Mouse (Mus musculus) heart, postnatal 0 days (tissue): ENCODE measurements around the gene Ube2l3. TPM values are rescaled to one million over a fixed set of nuclear protein-coding genes. Genes with fewer than 3 reads are reported as not detected.
A peak's percentile ranks its signal among the peaks of the same experiment; 100 is the strongest.

Experiments
- ATAC-seq: fragments of 200-750 bp; cut with Nextera tagmentation; 2 replicates; pipeline ENCODE4 v1.8.0; 2017; ENCODE audit warnings: low read depth, moderate number of reproducible peaks, moderate library complexity; ENCODE audit not compliant: insufficient read depth
- DNase-seq: peaks from one replicate; pipeline ENCODE4 v3.0.0-alpha.2; 2016; ENCODE audit warnings: low spot score
- H3K27ac ChIP-seq: fragments of 300-500 bp; sonication (generic); 2 replicates; pipeline ENCODE4 v1.5.1; 2014; ENCODE audit warnings: low read depth, mild to moderate bottlenecking
- H3K27me3 ChIP-seq: fragments of 300-500 bp; sonication (generic); 2 replicates; pipeline ENCODE4 v1.6.1; 2014; ENCODE audit warnings: low read length, mixed read lengths; ENCODE audit not compliant: control insufficient read depth, insufficient read depth
- H3K36me3 ChIP-seq: fragments of 300-500 bp; sonication (generic); replicated peaks from 2 replicates; pipeline ENCODE4 v1.6.1; 2014; ENCODE audit warnings: low read length, mixed read lengths; ENCODE audit not compliant: control insufficient read depth, insufficient read depth
- H3K4me1 ChIP-seq: fragments of 300-500 bp; sonication (generic); 2 replicates; pipeline ENCODE4 v1.6.1; 2014; ENCODE audit warnings: antibody characterized with exemption; ENCODE audit not compliant: control insufficient read depth, insufficient read depth
- H3K4me2 ChIP-seq: fragments of 300-500 bp; sonication (generic); 2 replicates; pipeline ENCODE4 v1.6.1; 2014; ENCODE audit warnings: low read depth, mild to moderate bottlenecking, low read length, moderate library complexity
- H3K4me3 ChIP-seq: fragments of 300-500 bp; sonication (generic); 2 replicates; pipeline ENCODE4 v1.5.1; 2014; ENCODE audit warnings: low read depth, low read length
- H3K9ac ChIP-seq: fragments of 300-500 bp; sonication (generic); replicated peaks from 2 replicates; pipeline ENCODE4 v1.6.1; 2014; ENCODE audit warnings: low read depth, low read length, mixed read lengths
- H3K9me3 ChIP-seq: fragments of 300-500 bp; sonication (generic); replicated peaks from 2 replicates; pipeline ENCODE4 v1.6.1; 2016; ENCODE audit warnings: low read length; ENCODE audit not compliant: control insufficient read depth
- CTCF ChIP-seq: IDR thresholded peaks from 2 replicates; pipeline ENCODE4 v1.5.1; 2016; ENCODE audit warnings: antibody characterized with exemption, control low read depth, low read depth
- EP300 ChIP-seq: IDR thresholded peaks from 2 replicates; pipeline ENCODE4 v1.6.1; 2016; ENCODE audit warnings: antibody characterized with exemption, low read depth
- whole genome bisulfite sequencing: fragments of 180-500 bp; shearing (Covaris S2); extraction: QIAGEN DNeasy Blood & Tissue Kit; methylation state at CpG from one replicate; pipeline ENCODE4 v1.1.7; 2014; 5-methylcytosine and 5-hydroxymethylcytosine counted together
- microRNA counts: library from miRNA; unstranded; fragments of <30 nt; microRNA quantifications from one replicate; lab custom pipeline; 2015
- microRNA-seq: library from miRNA; unstranded; fragments of <30 nt; microRNA quantifications from one replicate; pipeline ENCODE4, GENCODE M21; 2016
- polyA plus RNA-seq: library from polyadenylated mRNA; unstranded; fragments of >200 nt; fragmentation: Nextera tagmentation; extraction: Ambion mirVana; gene quantifications from 2 replicates; pipeline ENCODE4 v1.2.1, GENCODE M21; 2015
- total RNA-seq: library from RNA; depleted of rRNA; stranded (reverse); fragments of >200 nt; gene quantifications from 2 replicates; pipeline ENCODE4 v1.2.3, GENCODE M21; 2014; ENCODE audit warnings: low replicate concordance; rRNA removed

Gene Ube2l3
- total and polyA plus RNA-seq, 2 experiments from 2014 or later, result 62.5 to 254 TPM

DNA sequence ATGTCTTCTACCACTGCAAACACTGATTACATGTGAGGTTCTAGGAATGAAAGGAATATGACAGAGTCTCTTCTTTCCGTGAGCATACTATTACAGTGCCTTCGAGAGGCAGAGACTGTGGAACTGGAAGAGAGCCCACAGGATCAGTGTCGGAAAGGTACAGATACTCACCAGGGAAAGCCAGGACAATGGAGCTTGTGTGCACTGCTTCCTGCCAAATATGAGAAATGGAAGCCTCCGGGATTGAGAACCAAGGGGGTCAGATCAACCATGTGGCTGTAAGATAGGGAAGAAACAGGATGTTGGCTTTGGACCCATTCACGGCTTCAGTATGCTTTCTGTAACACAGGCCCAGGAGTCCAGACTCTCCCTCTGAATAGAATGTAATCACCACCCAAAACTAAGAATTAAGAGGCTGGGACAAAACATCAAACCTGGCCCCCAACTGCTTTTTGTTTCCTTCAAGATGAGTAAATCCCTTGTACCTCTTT, 85.1 kb downstream of the Ube2l3 start:
- 67% methylated on average over 5 of the region's 5 CpGs for WGBS
- TF ChIP-seq EP300, result no peak
- no peak for TF ChIP-seq CTCF
- Histone ChIP-seq H3K4me2 (no peak overlapping the region), H3K27me3 (no peaks in the 10 kb centered on the region), H3K27ac (peak overlapping the region; percentile 56), H3K4me1 (no peaks in the 10 kb centered on the region), H3K9me3 (no peaks in the 10 kb centered on the region), H3K4me3 (no peak overlapping the region), H3K9ac (no peak overlapping the region), H3K36me3 (no peaks in the 10 kb centered on the region; the same call in 1 of the 2 replicates)
- DNase-seq (peak; percentile 41), ATAC-seq (peak; percentile 70; the same call in 1 of the 2 replicates)

- Histone ChIP-seq H3K36me3 (peaks cover 11% of the 10 kb centered on the region), H3K4me2 (peak within 1 kb of the TSS; percentile 69), H3K4me1 (peaks cover 9% of the 10 kb centered on the region), H3K4me3 (peak within 1 kb of the TSS; percentile 89), H3K9me3 (no peaks in the 10 kb centered on the region), H3K9ac (peak within 1 kb of the TSS; percentile 80), H3K27me3 (no peaks in the 10 kb centered on the region), H3K27ac (peak within 1 kb of the TSS; percentile 73)
- DNase-seq (peak; percentile 86), ATAC-seq (peak; percentile 71)
- TF ChIP-seq EP300, result no peak
- TF ChIP-seq CTCF, result no peak
- WGBS, result 8% methylated on average over 38 of the region's 38 CpGs
These were observed 91.4 kb downstream of the Ube2l3 start, which contains the start of gene Ppil2 for GRCm38 (mm10) chr16:17110771-17111743. Gene Ppil2, minus strand, starts transcription at chr16:17111257.

- Histone ChIP-seq H3K4me3 (no peak overlapping the region), H3K27me3 (no peaks in the 10 kb centered on the region), H3K4me2 (no peak overlapping the region), H3K27ac (no peak overlapping the region), H3K36me3 (peaks cover 63% of the 10 kb centered on the region), H3K9me3 (no peaks in the 10 kb centered on the region), H3K9ac (no peak overlapping the region), H3K4me1 (0 out of 2 replicates have a peak, but pooled peaks cover under 1% of the 10 kb centered on the region)
- ATAC-seq, result no peak
- DNase-seq, result no peak
- TF ChIP-seq EP300 (no peak), CTCF (no peak)
- WGBS, result 63% methylated on average over 4 of the region's 4 CpGs
These were observed 97.8 kb downstream of the Ube2l3 start for GRCm38 (mm10) chr16:17104600-17104999.

GRCm38 (mm10) chr16:17102630-17103220, 99.7 kb downstream of the Ube2l3 start:
- no peak overlapping the region for H3K27ac ChIP-seq
- H3K36me3 ChIP-seq, result peaks cover 78% of the 10 kb centered on the region
- DNase-seq, result no peak
- no peaks in the 10 kb centered on the region for H3K9me3 ChIP-seq
- WGBS, result 74% methylated on average over 7 of the region's 7 CpGs
- no peaks in the 10 kb centered on the region for H3K27me3 ChIP-seq
- no peak overlapping the region for H3K4me3 ChIP-seq
- no peaks in the 10 kb centered on the region for H3K4me1 ChIP-seq
- ATAC-seq, result no peak
- no peak overlapping the region for H3K4me2 ChIP-seq
- H3K9ac ChIP-seq, result no peak overlapping the region
- TF ChIP-seq EP300 (no peak), CTCF (no peak)

MicroRNA genes within 50 kb of the gene (microRNA counts, 519-probe panel; counts per million panel counts)
- microRNA mmu-miR-130b (lab: Ali Mortazavi, UCI) (5,683 counts per million, percentile 74 among the panel's probes with 10 or more counts), microRNA mmu-miR-301b (lab: Ali Mortazavi, UCI) (not detected)

Small RNAs within 50 kb of the gene (microRNA-seq; reads per million reads assigned to microRNA genes)
- gene Mir130b, result 2,672 reads per million, percentile 88 among the genes with 10 or more reads in this experiment
- gene Mir301b, result 78.0 reads per million, percentile 51 among the genes with 10 or more reads in this experiment

Other genes with a start within 250 kb of the Ube2l3 start
- 146 and 184 TPM in 2 replicates for gene Mapk1, start 219.3 kb downstream of the Ube2l3 start, total RNA-seq
- 96.0 and 97.0 TPM in 2 replicates for gene Mapk1, start 219.3 kb downstream of the Ube2l3 start, polyA plus RNA-seq
- gene Ypel1, start 133.0 kb downstream of the Ube2l3 start, total RNA-seq, result 2.5 and 3.5 TPM in 2 replicates
- 7.5 and 8.5 TPM in 2 replicates for gene Ypel1, start 133.0 kb downstream of the Ube2l3 start, polyA plus RNA-seq
- gene Ppil2, start 91.4 kb downstream of the Ube2l3 start, total RNA-seq, result 59.9 and 69.0 TPM in 2 replicates
- 63.8 and 65.0 TPM in 2 replicates for gene Ppil2, start 91.4 kb downstream of the Ube2l3 start, polyA plus RNA-seq
- gene 2610318N02Rik, start 77.5 kb downstream of the Ube2l3 start, total RNA-seq, result 2.7 and 6.0 TPM in 2 replicates
- gene 2610318N02Rik, start 77.5 kb downstream of the Ube2l3 start, polyA plus RNA-seq, result 3.8 and 5.1 TPM in 2 replicates
- gene Sdf2l1, start 70.3 kb downstream of the Ube2l3 start, total RNA-seq, result 18.4 and 22.9 TPM in 2 replicates
- gene Sdf2l1, start 70.3 kb downstream of the Ube2l3 start, polyA plus RNA-seq, result 12.4 and 20.5 TPM in 2 replicates
- gene Ydjc, start 58.0 kb downstream of the Ube2l3 start, total RNA-seq, result 1.1 and 7.8 TPM in 2 replicates
- gene Ydjc, start 58.0 kb downstream of the Ube2l3 start, polyA plus RNA-seq, result 2.4 and 2.5 TPM in 2 replicates
- gene Ccdc116, start 55.4 kb downstream of the Ube2l3 start, total RNA-seq, result 0.62 TPM in 1 of 2 replicates, not detected in the other
- 0.05 and 0.08 TPM in 2 replicates for gene Ccdc116, start 55.4 kb downstream of the Ube2l3 start, polyA plus RNA-seq
- 0.15 and 0.61 TPM in 2 replicates for gene Rimbp3, start 6.0 kb upstream of the Ube2l3 start, total RNA-seq
- gene Rimbp3, start 6.0 kb upstream of the Ube2l3 start, polyA plus RNA-seq, result 0.11 and 0.14 TPM in 2 replicates
- gene Hic2, start 30.9 kb upstream of the Ube2l3 start, total RNA-seq, result 8.0 and 14.7 TPM in 2 replicates
- gene Hic2, start 30.9 kb upstream of the Ube2l3 start, polyA plus RNA-seq, result 2.9 and 3.0 TPM in 2 replicates
- 10.8 and 12.7 TPM in 2 replicates for gene Tmem191c, start 73.4 kb upstream of the Ube2l3 start, total RNA-seq
- gene Tmem191c, start 73.4 kb upstream of the Ube2l3 start, polyA plus RNA-seq, result 8.0 and 9.1 TPM in 2 replicates
- 2.7 TPM in 1 of 2 replicates, not detected in the other for gene Serpind1, start 128.7 kb upstream of the Ube2l3 start, total RNA-seq
- gene Serpind1, start 128.7 kb upstream of the Ube2l3 start, polyA plus RNA-seq, result 0.34 and 0.49 TPM in 2 replicates
- gene Snap29, start 203.3 kb upstream of the Ube2l3 start, total RNA-seq, result 20.3 and 22.3 TPM in 2 replicates
- 8.3 and 8.5 TPM in 2 replicates for gene Snap29, start 203.3 kb upstream of the Ube2l3 start, polyA plus RNA-seq
- gene Pi4ka, start 203.7 kb upstream of the Ube2l3 start, total RNA-seq, result 49.2 and 60.0 TPM in 2 replicates
- gene Pi4ka, start 203.7 kb upstream of the Ube2l3 start, polyA plus RNA-seq, result 16.9 and 18.5 TPM in 2 replicates
- 26.0 and 45.2 TPM in 2 replicates for gene Crkl, start 249.3 kb upstream of the Ube2l3 start, total RNA-seq
- gene Crkl, start 249.3 kb upstream of the Ube2l3 start, polyA plus RNA-seq, result 25.3 and 29.6 TPM in 2 replicates